Mouse (Mus musculus) G1E (cell line): ENCODE data around the gene March4.

Experiments
- CTCF ChIP-seq: IDR thresholded peaks from 2 replicates; pipeline ENCODE4 v1.5.1; 2012; ENCODE audit warnings: low read depth, low read length, inconsistent platforms, mixed read lengths
- GATA1 ChIP-seq: IDR thresholded peaks from 2 replicates; pipeline ENCODE4 v1.6.1; 2012; ENCODE audit warnings: borderline replicate concordance, low read length, inconsistent platforms, mixed read lengths
- TAL1 ChIP-seq: conservative IDR thresholded peaks from 2 replicates; pipeline ENCODE4 v1.6.1; 2012; ENCODE audit warnings: low read depth, low read length, inconsistent platforms, mixed read lengths

DNA sequence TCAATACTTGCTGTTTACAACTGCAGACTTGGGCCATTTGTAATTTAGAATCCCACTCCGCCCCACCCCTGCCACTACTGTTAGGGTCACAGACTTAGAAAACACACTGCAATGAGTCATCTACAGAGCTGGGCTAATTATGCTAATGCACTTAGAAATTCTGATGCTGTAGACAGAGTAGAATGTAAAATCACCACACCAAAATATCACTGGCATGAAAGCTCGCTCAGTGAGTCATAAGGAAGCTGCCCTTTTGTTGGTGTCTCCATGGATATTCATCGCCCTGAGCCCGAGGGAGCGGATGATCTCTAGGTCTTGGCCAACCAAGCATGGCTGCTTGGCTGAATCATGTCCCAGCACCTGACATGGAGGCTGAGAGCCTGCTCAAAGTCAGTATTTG, 1.5 kb upstream of the March4 start:
- TF ChIP-seq TAL1 = no peak
- no peak for TF ChIP-seq GATA1
- TF ChIP-seq CTCF = no peak
